Mouse (Mus musculus): Measurements from ENCODE around the gene Cbfa2t2. TPM values are rescaled to one million over a fixed set of nuclear protein-coding genes. Genes with fewer than 3 reads are reported as not detected.

Cbfa2t2 gene
- polyA plus RNA-seq, 1 experiment from 2014 or later: 69.4 TPM

DNA sequence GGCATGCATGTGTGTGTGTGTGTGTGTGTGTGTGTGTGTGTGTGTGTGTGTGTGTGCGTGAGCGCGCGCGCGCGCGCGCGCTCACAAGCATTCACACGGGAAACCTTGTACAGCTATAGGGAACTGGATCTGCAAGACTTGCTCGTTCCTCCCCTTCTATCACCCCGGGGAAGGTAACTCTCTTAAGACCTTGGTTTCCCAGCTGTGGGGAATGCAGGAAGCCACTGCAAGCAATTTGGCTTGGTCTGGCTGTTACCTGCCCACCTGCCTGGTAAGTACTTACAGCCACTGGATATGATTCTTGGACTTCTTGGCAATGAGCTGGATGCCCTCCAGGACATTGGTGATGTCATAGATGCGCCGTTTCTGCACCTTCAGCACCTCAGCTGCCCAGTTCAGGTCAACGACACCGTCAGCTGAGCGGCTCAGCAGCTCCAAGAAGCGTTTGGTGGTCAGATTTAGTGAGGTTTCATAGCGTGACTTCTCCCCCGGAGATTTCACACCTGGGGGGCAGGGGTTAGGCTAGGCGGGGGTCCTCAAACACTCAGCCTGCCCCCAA lies 127.4 kb downstream of the Cbfa2t2 start:
- Histone ChIP-seq H3K27ac (peak overlapping the region; percentile 6; the same call in 1 of the 2 replicates), H3K36me3 (ENCODE audit: poor library complexity, severe bottlenecking) (peaks cover 41% of the 10 kb centered on the region), H3K27me3 (no peaks in the 10 kb centered on the region), H3K9ac (no peak overlapping the region), H3K4me3 (no peak overlapping the region), H3K4me2 (no peak overlapping the region), H3K9me3 (replicated peaks) (no peaks in the 10 kb centered on the region), H3K4me1 (peaks cover 51% of the 10 kb centered on the region)
- ATAC-seq: no peak
- WGBS: 92% methylated on average over 21 of the region's 22 CpGs

DNA sequence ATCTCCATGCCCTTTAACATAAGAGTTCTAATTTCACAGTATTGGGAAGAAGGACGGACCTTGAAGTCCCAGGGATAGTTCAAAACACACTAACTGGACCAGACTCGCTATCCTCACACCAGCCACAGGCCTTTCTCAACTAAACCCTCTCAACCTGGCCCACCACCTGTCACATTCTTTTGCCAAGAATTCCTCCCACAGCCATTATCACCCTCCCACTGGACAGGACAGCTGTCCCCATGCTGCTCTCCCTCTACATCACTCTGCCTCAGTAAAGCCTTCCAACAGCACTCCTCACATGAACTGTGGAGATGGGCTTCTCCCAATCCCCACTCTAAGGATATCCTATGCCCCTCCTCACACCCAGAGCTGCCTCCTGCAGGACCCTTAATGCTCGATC lies 129.3 kb downstream of the Cbfa2t2 start:
- H3K4me1 ChIP-seq: peaks cover 51% of the 10 kb centered on the region
- peak overlapping the region; percentile 45 for H3K9ac ChIP-seq
- no peak overlapping the region for H3K4me3 ChIP-seq
- no peaks in the 10 kb centered on the region for H3K9me3 ChIP-seq (replicated peaks)
- peaks cover 38% of the 10 kb centered on the region for H3K36me3 ChIP-seq (ENCODE audit: poor library complexity, severe bottlenecking)
- H3K4me2 ChIP-seq: peak overlapping the region; percentile 16
- WGBS: 66% methylated on average over 3 of the region's 3 CpGs
- H3K27me3 ChIP-seq: no peaks in the 10 kb centered on the region
- ATAC-seq: no peak
- H3K27ac ChIP-seq: peak overlapping the region; percentile 73

DNA sequence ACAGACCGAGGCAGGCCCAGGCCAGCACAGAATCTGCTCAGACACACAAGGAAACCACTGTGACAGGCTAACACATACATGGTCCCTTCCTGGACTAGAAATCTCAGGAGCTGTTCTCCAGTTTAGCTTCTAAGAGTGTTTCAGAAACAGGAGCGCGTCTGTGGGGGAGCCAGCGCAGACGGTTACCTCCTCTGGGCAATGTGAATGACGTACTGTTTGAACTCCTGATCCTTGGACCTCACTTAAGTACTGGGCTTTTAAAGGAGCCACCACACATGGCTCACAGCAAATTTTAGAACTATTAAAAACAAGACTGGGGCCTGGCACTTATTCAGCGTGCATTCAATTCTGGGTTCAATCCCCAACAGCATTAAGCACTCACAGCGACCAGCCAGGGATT lies 130.4 kb downstream of the Cbfa2t2 start:
- Histone ChIP-seq H3K36me3 (ENCODE audit: poor library complexity, severe bottlenecking) (peaks cover 28% of the 10 kb centered on the region), H3K27ac (peak overlapping the region; percentile 73; the same call in 1 of the 2 replicates), H3K9me3 (replicated peaks) (no peaks in the 10 kb centered on the region), H3K27me3 (no peaks in the 10 kb centered on the region), H3K4me2 (peak overlapping the region; percentile 80), H3K4me3 (no peak overlapping the region), H3K4me1 (peaks cover 53% of the 10 kb centered on the region), H3K9ac (peak overlapping the region; percentile 40; the same call in 1 of the 2 replicates)
- no peak for ATAC-seq
- WGBS: 54% methylated on average over 8 of the region's 8 CpGs

DNA sequence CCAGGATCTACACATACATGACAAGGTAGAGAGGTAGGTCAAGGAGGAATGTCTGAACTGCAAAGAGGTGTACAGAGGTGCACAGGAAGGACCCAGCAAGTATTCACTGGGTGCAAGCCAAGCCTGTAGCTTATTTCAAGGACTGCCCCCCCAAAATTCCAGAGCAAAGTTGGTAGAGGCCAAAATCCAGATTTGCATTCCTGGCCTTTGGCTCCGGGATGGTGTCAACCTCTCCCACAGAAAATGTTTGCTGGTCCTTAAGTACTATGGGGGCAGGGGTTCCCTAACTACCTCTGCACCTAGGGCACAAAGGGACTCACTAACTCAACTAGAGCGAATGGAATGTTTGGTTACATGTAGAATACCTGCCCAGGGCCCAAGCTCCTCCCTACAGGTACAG lies 131.5 kb downstream of the Cbfa2t2 start:
- WGBS: 66% methylated on average over 2 of the region's 2 CpGs
- Histone ChIP-seq H3K27ac (peak overlapping the region; percentile 90), H3K4me1 (peaks cover 53% of the 10 kb centered on the region), H3K4me2 (peak overlapping the region; percentile 80), H3K9ac (peak overlapping the region; percentile 79), H3K4me3 (peak overlapping the region; percentile 83), H3K36me3 (ENCODE audit: poor library complexity, severe bottlenecking) (peaks cover 21% of the 10 kb centered on the region), H3K27me3 (no peaks in the 10 kb centered on the region), H3K9me3 (replicated peaks) (no peaks in the 10 kb centered on the region)
- ATAC-seq: no peak

DNA sequence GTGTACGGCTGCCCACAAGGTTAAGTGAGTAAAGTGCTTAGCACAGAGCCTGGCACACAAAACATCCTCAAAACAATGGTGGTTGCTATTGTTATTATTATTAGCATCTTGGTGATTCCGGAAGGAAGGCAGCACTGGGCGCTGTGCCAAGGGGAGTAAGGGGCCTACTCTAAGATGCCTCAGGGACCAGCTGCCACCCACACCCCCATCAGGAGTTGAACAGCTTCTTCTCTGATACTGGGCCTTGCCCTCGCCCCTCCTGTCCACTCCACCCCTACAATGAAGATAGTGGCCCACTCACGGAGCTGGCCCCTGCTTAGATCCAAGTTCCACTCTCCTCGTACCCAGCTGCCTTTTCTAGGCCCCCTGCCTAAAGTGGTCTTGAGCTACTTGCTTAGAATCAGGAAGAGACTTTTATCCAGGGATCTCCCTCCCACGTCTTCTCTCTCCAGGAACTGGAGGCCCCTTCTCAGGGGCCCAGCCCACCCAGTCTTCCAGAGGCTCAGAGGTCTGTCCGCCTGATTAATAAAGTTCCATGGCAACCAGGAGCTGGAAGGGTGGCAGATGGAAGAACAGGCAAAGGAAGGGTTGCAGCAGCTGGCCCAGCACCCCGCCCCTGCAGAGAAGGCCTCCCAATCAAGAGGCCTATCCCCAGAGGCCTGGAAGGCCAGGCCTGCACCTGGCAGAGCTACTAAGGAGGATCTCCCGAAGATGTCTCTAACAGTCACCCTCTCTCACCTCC lies 132.2 kb downstream of the Cbfa2t2 start:
- H3K4me3 ChIP-seq: peak overlapping the region; percentile 83
- H3K27ac ChIP-seq: peak overlapping the region; percentile 90
- peak overlapping the region; percentile 80 for H3K4me2 ChIP-seq
- H3K9me3 ChIP-seq (replicated peaks): no peaks in the 10 kb centered on the region
- H3K27me3 ChIP-seq: no peaks in the 10 kb centered on the region
- H3K36me3 ChIP-seq (ENCODE audit: poor library complexity, severe bottlenecking): peaks cover 13% of the 10 kb centered on the region
- 7% methylated on average over 10 of the region's 10 CpGs for WGBS
- peak; percentile 11; the same call in 1 of the 2 replicates for ATAC-seq
- peak overlapping the region; percentile 79 for H3K9ac ChIP-seq
- H3K4me1 ChIP-seq: peaks cover 53% of the 10 kb centered on the region

DNA sequence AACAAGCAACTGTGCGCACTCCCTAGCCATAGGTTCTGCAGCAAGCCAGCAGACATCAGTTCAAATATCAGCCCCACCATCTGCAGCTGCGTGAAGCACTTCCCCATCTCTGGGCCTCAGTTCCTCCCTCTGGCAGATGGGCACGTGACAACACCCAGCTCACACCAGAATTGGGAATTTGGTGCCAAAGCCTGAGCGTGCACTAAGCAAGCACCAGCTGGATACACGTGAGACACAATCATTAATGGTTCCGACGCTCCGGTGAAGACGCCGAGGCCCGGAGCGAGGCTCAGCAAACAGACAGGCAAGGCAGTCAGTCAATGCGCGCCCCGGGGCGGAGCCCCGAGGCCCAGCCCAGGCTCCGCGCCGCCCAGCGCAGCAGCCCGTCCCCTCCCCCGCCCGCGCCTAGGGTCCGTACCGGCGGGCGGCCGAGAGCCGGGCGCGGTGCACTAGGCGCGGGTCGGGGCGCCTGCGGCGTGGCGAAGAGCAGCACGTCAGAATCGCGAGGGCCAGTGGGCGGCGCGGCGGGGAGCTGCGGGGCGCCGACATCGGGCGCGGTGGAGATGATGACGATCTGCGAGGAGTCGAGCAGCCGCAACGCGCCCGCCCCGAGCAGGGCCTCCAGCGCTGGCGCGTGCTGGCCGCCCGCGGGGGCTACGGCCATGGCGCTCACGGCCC lies 132.9 kb downstream of the Cbfa2t2 start:
- Histone ChIP-seq H3K27me3 (no peaks in the 10 kb centered on the region), H3K4me1 (peaks cover 54% of the 10 kb centered on the region), H3K9me3 (replicated peaks) (no peaks in the 10 kb centered on the region), H3K27ac (peak overlapping the region; percentile 90), H3K4me2 (peak overlapping the region; percentile 80), H3K9ac (peak overlapping the region; percentile 79), H3K36me3 (ENCODE audit: poor library complexity, severe bottlenecking) (peaks cover 6% of the 10 kb centered on the region), H3K4me3 (peak overlapping the region; percentile 83)
- ATAC-seq: peak; percentile 75
- under 1% methylated on average over 58 of the region's 70 CpGs for WGBS

DNA sequence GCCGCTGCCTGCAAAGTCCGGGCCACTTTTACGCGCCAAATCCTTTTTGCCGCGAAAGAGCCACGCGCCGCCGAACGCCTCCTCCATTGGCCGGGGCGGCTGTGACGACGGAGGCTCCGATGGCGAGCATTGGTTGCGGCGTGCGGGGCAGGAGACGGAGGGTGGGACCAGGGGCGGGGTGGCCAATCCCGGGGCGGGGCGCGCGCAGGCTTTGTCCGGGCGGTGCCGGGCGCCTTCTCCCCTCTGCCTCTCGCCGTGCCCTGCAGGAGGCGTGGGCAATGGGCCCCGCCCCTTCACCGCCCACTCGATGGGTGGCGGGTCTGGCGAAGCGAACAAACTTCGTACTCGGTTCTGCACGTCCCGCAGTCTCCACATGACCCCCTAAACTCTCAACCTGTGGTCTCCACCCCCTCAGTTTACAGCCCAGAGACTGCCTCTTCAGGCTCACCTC lies 133.6 kb downstream of the Cbfa2t2 start, which contains the start of gene E2f1:
Gene E2f1, minus strand, starts transcription at position 57 of the 451 bp plus-strand sequence.
- WGBS: 1% methylated on average over 41 of the region's 44 CpGs
- H3K4me1 ChIP-seq: peaks cover 53% of the 10 kb centered on the region
- H3K9ac ChIP-seq: peak within 1 kb of the TSS; percentile 79
- no peaks in the 10 kb centered on the region for H3K27me3 ChIP-seq
- H3K4me2 ChIP-seq: peak within 1 kb of the TSS; percentile 80
- no peaks in the 10 kb centered on the region for H3K36me3 ChIP-seq (ENCODE audit: poor library complexity, severe bottlenecking)
- no peaks in the 10 kb centered on the region for H3K9me3 ChIP-seq (replicated peaks)
- H3K27ac ChIP-seq: peak within 1 kb of the TSS; percentile 90
- peak within 1 kb of the TSS; percentile 83 for H3K4me3 ChIP-seq
- ATAC-seq: peak; percentile 98

DNA sequence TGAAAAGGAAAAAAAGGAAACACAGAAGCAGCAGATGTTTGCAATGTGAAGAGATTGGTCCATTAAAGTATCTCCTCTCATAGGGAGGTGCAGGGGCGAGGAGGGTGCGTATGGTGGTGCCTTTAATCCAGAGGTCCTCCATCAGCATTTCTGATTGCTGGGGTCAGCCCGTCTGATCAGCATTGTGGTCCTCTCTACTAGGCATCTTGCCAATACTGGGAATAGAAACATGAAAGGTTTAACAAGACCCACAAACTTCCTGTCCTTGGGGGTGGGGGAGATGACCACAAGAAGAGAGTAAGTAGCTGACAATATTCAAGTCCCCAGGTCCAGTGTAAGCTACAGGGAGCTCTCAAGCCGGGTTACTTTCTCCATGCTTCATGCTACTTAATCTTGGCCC lies 134.4 kb downstream of the Cbfa2t2 start:
- Histone ChIP-seq H3K4me2 (peak overlapping the region; percentile 80), H3K27ac (no peak overlapping the region), H3K9ac (peak overlapping the region; percentile 62; the same call in 1 of the 2 replicates), H3K9me3 (replicated peaks) (no peaks in the 10 kb centered on the region), H3K27me3 (no peaks in the 10 kb centered on the region), H3K36me3 (ENCODE audit: poor library complexity, severe bottlenecking) (no peaks in the 10 kb centered on the region), H3K4me3 (no peak overlapping the region), H3K4me1 (peaks cover 45% of the 10 kb centered on the region)
- WGBS: 67% methylated on average over 4 of the region's 4 CpGs
- no peak for ATAC-seq

DNA sequence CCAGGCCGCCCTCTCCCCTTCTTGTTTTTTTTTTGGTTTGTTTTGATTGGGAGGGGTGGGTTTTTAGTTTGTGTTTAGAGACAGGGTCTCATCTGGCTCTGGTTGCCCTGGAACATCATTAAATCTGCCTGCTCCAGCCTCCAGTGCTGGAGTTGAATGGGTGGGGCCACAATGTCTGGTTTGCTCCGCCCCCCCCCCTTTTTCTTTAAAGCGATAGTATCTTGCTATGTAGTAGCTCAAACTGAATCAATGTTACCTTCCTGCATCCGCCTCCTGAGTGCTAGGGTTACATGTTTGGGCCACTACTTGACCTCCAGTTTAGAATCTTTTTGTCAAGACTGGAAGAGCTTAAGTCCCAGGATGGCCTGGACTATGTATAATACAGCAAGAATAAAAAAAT lies 135.0 kb downstream of the Cbfa2t2 start:
- Histone ChIP-seq H3K4me2 (no peak overlapping the region), H3K36me3 (ENCODE audit: poor library complexity, severe bottlenecking) (no peaks in the 10 kb centered on the region), H3K4me3 (no peak overlapping the region), H3K27me3 (no peaks in the 10 kb centered on the region), H3K9me3 (replicated peaks) (no peaks in the 10 kb centered on the region), H3K4me1 (peaks cover 39% of the 10 kb centered on the region), H3K9ac (no peak overlapping the region), H3K27ac (no peak overlapping the region)
- no peak for ATAC-seq
- 82% methylated on average over 4 of the region's 4 CpGs for WGBS

DNA sequence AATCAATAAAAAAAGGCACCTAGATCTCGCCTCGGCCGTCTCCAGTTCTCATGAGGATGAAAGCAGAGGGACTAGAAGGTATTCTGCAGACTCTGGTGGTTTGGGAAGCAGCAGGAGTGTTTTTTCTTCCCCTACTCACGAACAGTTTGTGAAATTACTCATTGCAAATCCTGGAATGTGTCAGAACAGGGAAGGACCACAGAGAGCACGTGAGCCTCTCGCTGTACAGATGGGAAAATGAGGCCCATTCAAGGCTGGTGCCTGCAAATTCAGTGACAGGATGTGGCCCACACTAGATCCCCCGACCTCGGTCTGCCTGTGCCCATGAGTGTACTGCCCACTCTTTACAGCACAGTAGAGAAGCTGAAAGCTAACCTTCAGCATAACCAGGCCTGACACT lies 135.7 kb downstream of the Cbfa2t2 start:
- no peak overlapping the region for H3K27ac ChIP-seq
- no peak for ATAC-seq
- H3K36me3 ChIP-seq (ENCODE audit: poor library complexity, severe bottlenecking): no peaks in the 10 kb centered on the region
- no peaks in the 10 kb centered on the region for H3K27me3 ChIP-seq
- 89% methylated on average over 8 of the region's 8 CpGs for WGBS
- no peaks in the 10 kb centered on the region for H3K9me3 ChIP-seq (replicated peaks)
- H3K4me2 ChIP-seq: no peak overlapping the region
- H3K4me3 ChIP-seq: no peak overlapping the region
- peaks cover 38% of the 10 kb centered on the region for H3K4me1 ChIP-seq
- no peak overlapping the region for H3K9ac ChIP-seq

DNA sequence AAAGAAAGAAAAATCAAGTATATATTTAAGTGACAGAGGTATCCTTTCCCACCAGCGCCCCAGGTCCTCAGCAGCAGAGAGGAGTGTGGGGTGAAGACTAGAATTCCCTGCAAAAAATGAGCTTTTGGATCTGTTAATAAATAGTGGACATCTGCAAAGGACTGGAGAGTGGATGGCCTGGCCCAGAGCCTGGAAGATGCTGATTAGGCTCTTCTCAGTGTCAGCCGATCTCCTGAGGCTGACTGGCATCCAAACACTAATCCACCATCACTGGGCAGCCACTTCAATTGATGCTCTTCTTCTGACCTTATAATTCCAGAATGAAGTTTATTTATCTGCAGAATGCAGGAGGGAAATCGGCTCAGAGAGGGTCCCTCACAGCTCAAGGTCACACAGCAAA lies 136.7 kb downstream of the Cbfa2t2 start:
- Histone ChIP-seq H3K4me3 (no peak overlapping the region), H3K27ac (no peak overlapping the region), H3K4me1 (peaks cover 38% of the 10 kb centered on the region), H3K27me3 (no peaks in the 10 kb centered on the region), H3K4me2 (no peak overlapping the region), H3K36me3 (ENCODE audit: poor library complexity, severe bottlenecking) (no peaks in the 10 kb centered on the region), H3K9me3 (replicated peaks) (no peaks in the 10 kb centered on the region), H3K9ac (no peak overlapping the region)
- WGBS: 78% methylated on average over 3 of the region's 3 CpGs
- ATAC-seq: no peak

DNA sequence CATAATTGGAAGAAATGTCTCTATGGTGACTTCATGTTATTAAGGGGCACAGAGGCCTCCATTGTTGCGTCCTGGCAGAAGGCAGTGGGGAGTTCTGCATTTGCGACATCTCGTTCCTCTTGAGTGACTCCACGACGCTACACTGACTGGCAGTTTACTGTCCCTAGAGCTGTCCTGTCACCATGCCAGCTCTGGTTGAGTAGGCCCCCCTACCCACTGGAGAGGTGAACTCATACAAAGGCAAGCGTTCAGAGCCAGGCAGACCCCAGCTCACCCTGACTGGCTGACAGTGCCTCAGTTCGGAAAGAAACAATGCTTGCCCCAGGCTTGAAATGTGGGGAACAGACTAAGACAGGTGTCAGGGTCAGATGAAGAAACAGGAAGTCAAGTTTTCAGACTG lies 138.0 kb downstream of the Cbfa2t2 start:
- Histone ChIP-seq H3K4me3 (no peak overlapping the region), H3K4me2 (no peak overlapping the region), H3K9ac (no peak overlapping the region), H3K27ac (no peak overlapping the region), H3K27me3 (no peaks in the 10 kb centered on the region), H3K9me3 (replicated peaks) (no peaks in the 10 kb centered on the region), H3K4me1 (peaks cover 26% of the 10 kb centered on the region), H3K36me3 (ENCODE audit: poor library complexity, severe bottlenecking) (no peaks in the 10 kb centered on the region)
- no peak for ATAC-seq
- WGBS: 47% methylated on average over 7 of the region's 7 CpGs
